Mouse (Mus musculus): ENCODE results near the gene Atl1.

DNA sequence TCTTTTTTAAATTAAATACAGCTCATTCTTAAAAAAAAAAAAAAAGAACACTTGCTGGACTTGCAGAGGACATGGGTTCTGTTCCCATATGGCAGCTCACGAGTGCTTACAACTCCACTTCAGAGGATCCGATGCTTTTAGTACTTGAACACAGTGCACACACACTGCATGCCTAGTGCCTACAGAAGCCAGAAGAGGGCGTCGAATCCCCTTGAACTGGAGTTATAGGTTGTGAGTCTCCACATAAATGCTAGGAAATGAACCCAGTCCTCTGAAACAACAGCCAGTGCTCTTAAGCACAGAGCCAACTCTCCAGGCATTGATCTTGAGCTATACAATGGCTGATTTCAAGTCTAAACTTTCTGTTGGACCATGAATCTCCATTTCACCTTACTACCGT, 90.5 kb downstream of the Atl1 start:
- peak; percentile 53; the same call in 1 of the 2 replicates for TF ChIP-seq CTCF (IDR thresholded peaks at IDR 0.05; ENCODE audit: low read depth)
- no peak for TF ChIP-seq EP300 (IDR thresholded peaks at IDR 0.05; ENCODE audit: low read depth)

Measured in liver, embryonic 14.5 days (tissue).